Mouse (Mus musculus): Measurements from ENCODE around the gene Tmem89.

DNA sequence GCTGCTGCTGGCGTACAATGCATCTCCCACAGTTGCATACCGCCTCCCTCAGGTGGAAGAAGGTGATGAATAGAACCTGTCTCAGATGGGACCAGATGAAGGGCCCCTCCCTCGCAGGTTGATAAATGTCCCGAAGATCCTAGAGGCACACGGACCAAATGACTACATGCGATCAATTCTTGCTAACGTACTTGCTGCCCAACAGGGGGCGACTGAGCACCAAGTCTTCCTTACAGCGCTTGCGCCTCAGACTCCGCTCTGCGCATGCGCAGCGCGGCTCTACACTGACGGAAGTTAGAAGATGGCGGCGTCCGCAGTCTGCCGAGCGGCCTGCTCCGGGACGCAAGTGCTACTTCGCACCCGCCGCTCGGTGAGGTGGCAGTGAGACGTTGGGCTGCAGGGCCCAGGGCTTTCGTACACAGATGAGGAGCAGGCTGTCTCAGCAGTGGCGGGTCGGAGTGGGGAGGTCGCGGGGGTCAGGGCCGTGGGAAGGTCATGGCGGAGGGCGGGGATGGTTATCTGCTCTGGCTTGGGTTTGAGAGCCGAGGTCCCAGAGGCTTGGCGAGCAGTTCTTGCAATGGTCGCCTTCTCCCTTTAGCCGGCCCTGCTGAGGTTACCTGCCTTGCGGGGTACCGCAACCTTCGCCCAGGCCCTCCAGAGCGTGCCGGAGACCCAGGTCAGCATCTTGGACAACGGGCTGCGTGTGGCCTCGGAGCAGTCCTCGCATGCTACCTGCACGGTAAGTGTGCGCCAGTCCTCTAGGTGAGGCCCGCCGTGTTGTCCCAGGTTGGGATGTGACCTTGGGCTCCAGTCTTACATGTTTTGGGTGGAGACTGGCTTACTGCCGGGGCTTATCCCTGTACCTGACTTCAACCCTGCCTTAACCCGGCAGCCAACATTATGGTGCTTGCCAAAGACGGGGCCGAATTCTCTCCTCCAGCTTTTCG, 22.3 kb downstream of the Tmem89 start, which contains the start of gene Uqcrc1:
- TF ChIP-seq CTCF (IDR thresholded peaks at IDR 0.05; ENCODE audit: control insufficient read depth, insufficient read depth, low read length) (peak; percentile 94), POLR2A (IDR thresholded peaks at IDR 0.05; ENCODE audit: borderline replicate concordance, control insufficient read depth, low read depth, low read length) (peak; percentile 93; the same call in 1 of the 2 replicates)

Data from bone marrow, adult 2 months (tissue).